In the genomic region with DNA sequence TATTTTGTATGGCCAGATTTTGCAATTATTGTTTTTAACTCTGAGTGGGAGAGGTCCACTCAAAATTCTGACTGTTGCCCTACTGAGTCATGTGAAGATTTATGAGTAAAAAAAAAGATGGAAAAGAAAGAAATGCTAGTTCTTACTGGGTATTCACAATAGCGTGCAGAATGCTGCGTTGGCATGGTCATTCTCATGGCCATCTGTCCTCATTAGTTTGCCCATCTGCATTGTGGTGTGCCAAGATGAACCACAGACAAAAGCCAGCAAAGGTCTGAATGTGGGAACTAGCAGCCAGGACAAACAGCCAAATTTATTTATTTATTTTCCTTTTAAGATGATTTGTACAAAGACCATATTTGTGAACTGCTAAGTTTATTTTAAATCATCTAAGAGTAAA, we compare ENCODE assay signal across 17 mouse cellular contexts.
DNase-seq lines count a peak whose midpoint lies in the region; ATAC-seq and TF ChIP-seq lines count a peak whose summit lies in the region.
"Had no signal": no experiment of that assay in that cellular context is flagged by ENCODE, and none has a peak within 500 bp of the region (broad histone marks: within the 10 kb centered on the region; RNA-seq: fewer than 3 reads in every experiment).

No protein-coding gene starts in this region.

- no peak for TF ChIP-seq POLR2A in brain, embryonic 14.5 days (IDR thresholded peaks at IDR 0.05; ENCODE audit: borderline replicate concordance, extremely low read depth, insufficient read depth, insufficient read length, poor library complexity, severe bottlenecking)

- ATAC-seq in granulocyte monocyte progenitor cell, adult 5-6 weeks (replicated peaks; ENCODE audit: poor library complexity, severe bottlenecking), result no peak
- ATAC-seq in CD4-positive, CD25-positive, alpha-beta regulatory T cell, adult 4 months, result no peak
- ATAC-seq: intestine, postnatal 0 days; liver, embryonic 12.5 days; midbrain, embryonic 15.5 days; Patski had no signal

- intact Hi-C loops in heart, postnatal 25 days (cut with DNase I), result no loop called here

- TF ChIP-seq CTCF in brain, embryonic 14.5 days (IDR thresholded peaks at IDR 0.05; ENCODE audit: borderline replicate concordance, extremely low read depth, insufficient read depth, insufficient read length), result no peak

- peak; percentile 4 for DNase-seq in layer of hippocampus, adult 9-11 months
- DNase-seq in layer of hippocampus, adult 11-12 months (ENCODE audit: low spot score), result no peak
- peak; percentile 69 for DNase-seq in brain, embryonic 14.5 days (ENCODE audit: low read depth)
- DNase-seq in cerebellum, adult 11-12 months, result peak; percentile 96
- DNase-seq in cerebellum, postnatal 14 days, result peak; percentile 87 to 95
- no peak for DNase-seq in heart, postnatal 25 days (ENCODE audit: low spot score)
- DNase-seq: adrenal gland, postnatal 10 days; gastrocnemius, postnatal 10 days; lung, adult 2 months; right cerebral cortex, postnatal 14 days; thymus, postnatal 4 days had no signal

Comparison
In these comparisons a context has a peak if more than half of its experiments do, and no peak if none do; other contexts are left out.
1. DNase-seq: peak in layer of hippocampus, adult 9-11 months (single experiment), brain, embryonic 14.5 days (single experiment), cerebellum, adult 11-12 months (single experiment) and cerebellum, postnatal 14 days (2 of 2); none in layer of hippocampus, adult 11-12 months (single experiment) and heart, postnatal 25 days (single experiment).